Mouse (Mus musculus) skeletal muscle tissue, adult 2 months (tissue): ENCODE measurements around the gene Gm20388.

Source experiments
- DNase-seq: peaks from one replicate; pipeline ENCODE4 v3.0.0-alpha.2; 2012; ENCODE audit warnings: low read depth, low spot score

Gene Gm20388

GRCm38 (mm10) chr8:121547132-121547531 lies 1636.5 kb downstream of the Gm20388 start:
- peak; percentile 79 for DNase-seq

GRCm38 (mm10) chr8:121550056-121550455 lies 1639.4 kb downstream of the Gm20388 start:
- DNase-seq = no peak

- DNase-seq = peak; percentile 96
These were observed 1640.7 kb downstream of the Gm20388 start for GRCm38 (mm10) chr8:121551065-121551985.

DNA sequence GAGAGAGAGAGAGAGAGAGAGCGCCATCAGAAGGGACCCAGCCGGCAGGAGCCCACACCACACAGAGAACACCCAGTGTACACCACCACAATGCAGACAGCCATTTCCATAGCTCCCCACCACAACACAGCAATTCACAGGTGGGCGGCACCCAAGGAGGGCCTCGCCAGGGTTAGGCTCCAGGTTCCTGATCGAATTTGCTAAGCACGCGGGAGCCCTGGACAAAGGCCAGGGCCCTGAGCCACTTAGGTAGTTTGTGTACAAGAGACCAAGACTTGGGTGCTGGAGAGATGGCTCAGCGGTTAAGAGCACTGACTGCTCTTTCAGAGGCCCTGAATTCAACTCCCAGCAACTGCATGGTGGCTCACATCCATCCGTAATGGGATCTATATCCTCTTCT lies 1641.9 kb downstream of the Gm20388 start:
- DNase-seq = no peak

GRCm38 (mm10) chr8:121553831-121554475 lies 1643.3 kb downstream of the Gm20388 start:
- DNase-seq = no peak

- no peak for DNase-seq
These were observed 1647.1 kb downstream of the Gm20388 start for GRCm38 (mm10) chr8:121557746-121558145.

DNA sequence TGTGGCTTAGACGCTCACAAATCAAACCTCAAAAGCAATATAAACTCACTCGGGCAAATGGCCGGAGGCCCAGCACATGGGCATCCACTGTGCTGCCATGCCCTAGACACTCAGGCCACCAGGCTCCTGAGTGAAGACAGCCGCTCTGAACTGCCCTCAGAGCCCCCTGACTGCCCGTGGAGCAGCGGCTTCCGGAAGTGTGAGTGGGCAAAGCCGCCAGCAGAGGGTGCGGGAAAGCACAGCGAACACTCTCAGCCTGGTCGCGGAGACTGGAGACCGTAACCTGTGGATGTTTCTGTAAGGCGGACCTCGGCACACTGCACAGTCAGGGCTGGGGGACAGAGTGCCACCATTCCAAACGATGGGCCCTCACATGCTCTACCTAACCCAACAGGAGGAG lies 1647.9 kb downstream of the Gm20388 start:
- no peak for DNase-seq

DNA sequence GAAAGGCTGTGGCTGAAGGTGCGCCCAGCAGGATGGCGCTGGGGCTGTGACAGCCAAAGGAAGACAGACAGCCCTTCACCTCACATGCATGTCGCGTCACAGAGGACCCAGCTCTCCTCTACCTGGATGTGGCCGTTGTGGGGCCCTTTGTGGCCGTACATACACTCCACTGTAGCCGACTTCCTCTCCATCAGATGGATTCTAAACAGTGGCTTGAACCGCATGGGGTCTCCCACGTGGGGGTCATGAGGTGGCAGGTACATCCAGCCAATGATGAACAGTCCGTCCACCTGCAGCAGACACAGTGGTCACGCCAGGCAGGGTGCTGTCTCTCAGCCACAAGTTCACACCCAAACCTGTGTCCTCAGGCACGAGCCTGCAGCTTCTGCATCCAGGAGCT lies 1649.2 kb downstream of the Gm20388 start:
- DNase-seq = no peak

DNA sequence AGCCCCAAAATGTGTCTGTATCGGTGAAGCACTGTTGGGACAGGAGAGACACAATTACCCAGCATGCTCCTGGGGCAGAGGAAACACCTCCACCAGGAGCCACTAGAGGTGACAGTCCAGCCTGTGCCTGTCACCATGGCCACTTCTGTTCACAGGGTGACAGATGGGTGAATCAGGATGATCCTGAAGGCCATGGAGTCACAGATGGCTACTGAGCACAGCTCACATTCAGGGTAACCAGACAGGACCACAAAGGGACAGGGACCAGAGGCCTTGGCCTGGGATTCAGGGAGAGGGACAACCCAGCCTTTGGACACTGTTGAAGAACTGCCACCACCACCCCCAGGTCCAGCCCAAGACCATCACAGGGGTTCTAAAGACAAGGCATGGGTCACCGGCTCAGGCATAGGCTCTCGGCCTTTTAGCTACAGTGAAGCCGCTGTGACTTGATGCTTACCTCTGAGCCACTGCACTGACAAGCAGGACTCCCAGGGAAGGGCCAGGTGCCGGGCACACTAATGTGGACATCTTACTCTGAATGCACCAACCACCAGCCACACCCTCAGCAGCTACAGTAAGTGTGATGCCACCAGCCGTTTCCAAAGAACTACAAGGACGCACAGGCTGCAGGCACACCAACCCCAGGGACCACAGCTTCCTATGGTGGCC lies 1649.9 kb downstream of the Gm20388 start:
- DNase-seq = no peak

- DNase-seq = peak; percentile 88
These were observed 1651.2 kb downstream of the Gm20388 start for GRCm38 (mm10) chr8:121561636-121562345.

DNA sequence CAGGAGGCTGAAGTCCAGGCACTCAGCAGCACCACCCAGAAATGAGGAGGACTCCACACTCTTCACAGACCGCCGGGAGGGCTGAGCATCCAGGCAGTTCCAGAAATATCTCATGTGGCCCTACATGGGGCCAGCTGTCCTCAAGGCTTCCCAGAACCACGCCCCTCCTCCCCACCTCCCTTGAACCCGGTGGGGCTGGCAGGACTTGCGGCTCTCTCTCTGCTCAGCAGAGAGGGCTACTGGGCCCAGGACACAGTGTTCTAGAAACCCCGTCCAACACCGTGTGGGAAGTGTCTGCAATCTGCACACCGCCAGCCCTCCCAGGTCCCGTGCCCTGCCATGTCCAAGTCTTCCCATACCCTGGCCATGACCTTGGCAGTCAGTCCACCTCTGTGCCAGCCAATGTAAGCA lies 1652.3 kb downstream of the Gm20388 start:
- DNase-seq = peak; percentile 97

DNA sequence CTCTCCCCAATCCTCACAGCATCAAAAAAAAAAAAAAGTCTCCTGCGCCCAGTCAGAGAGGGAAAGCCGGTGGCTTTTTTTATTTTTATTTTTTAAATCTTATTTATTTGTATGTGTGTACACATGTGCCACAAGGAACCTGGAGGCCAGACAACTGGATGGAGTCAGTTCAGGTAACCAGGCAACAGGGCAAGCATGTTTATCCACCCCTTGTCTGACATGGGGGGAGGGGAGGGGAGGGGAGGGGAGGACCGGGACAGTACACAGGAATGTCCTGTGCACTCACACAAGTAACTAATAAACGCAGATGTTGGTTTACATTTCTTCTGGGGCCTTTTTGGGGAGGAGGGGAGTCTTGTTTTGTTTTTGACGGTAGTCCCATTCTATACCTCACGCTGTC lies 1653.1 kb downstream of the Gm20388 start:
- no peak for DNase-seq

DNA sequence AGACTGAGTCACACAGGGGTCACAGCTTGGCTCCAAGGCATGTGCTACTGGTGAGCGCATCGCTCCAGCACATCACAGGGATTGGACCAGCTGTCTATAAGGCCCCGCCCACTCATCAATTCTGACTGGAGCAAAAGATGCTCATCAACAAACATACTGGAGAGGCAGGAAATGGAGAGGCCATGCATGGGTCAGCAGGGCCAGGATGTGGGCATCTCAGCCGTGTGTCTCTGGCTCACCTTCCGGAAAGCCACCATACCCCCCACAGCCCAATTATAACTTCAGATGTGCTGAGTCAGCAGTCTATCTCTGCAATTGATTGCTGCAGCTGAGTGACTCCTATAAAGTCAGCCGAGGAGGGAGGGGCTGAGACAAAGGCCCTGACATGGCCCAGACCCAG lies 1657.7 kb downstream of the Gm20388 start:
- no peak for DNase-seq

GRCm38 (mm10) chr8:121570335-121570734 lies 1659.7 kb downstream of the Gm20388 start:
- peak; percentile 74 for DNase-seq

DNA sequence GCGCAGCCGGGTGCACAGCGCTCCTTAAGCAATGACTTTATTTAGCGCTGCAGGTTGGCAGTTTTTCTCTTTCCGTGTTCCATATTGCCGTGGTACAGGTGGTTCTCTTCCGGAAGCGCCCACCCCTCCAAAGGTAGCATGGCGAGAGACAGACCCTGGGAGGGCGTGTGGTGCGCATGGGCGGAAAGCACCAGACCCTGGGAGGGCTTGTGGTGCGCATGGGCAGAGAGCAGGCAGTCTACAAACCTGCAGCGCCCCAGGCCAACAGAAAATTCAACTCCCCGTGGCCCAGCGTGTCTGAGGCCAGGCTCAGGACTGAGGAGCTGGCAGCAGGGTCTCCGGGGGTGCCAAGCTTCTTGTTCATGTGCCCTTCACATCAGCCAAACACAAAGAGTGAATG lies 1660.2 kb downstream of the Gm20388 start:
- DNase-seq = no peak

DNA sequence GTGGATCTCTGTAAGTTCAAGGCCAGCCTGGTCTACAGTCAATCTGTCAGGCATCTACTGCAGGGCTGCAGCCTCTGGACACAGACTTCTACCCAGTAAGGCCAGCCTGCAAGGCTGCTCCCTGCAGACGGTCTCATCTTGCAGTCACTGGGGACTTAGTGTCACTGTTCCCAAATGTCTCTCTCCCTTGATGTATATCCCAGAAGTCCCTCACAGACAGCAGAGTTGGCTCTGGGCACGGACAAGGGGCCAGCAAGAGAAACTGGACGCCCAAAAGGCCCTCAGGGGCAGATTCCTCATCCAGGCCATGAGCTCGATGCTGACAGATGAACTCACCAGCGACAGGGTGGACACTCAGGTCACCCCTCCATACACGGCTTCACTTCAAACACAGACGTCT lies 1661.5 kb downstream of the Gm20388 start:
- DNase-seq = no peak

DNA sequence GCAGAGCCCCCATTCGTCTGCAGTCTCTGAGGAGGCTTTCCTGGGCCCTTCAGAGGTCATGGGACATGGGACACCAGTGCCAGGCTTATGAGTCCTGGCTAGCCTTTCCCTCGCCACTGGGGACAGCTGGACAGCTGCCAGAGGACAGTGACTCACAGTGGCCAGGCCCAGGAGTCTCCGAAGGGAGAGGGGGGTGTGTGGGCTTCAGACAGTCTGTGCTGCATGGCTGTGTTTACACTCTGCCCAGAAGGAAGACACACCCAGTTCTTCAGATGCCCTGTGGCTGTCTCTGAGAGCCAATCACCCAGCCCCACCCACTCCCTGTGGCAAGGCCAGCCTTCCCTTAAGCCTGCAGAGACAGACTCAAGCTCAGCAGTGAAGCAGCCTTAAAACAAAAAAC lies 1662.6 kb downstream of the Gm20388 start:
- peak; percentile 95 for DNase-seq

- DNase-seq = no peak
These were observed 1665.0 kb downstream of the Gm20388 start for GRCm38 (mm10) chr8:121575661-121576060.

GRCm38 (mm10) chr8:121577751-121578675 lies 1667.4 kb downstream of the Gm20388 start:
- DNase-seq = no peak

GRCm38 (mm10) chr8:121578676-121579451 lies 1668.2 kb downstream of the Gm20388 start, which contains the start of gene Fbxo31:
Gene Fbxo31, minus strand, starts transcription at chr8:121578806.
- peak; percentile 98 for DNase-seq
